Mouse (Mus musculus) ES-E14 (cell line): ENCODE data around the gene Ccndbp1. TPM values are rescaled to one million over a fixed set of nuclear protein-coding genes. Genes with fewer than 3 reads are reported as not detected.

Experiments used
- DNase-seq: peaks from one replicate; pipeline ENCODE4 v3.0.0-alpha.2; 2013; ENCODE audit warnings: low read depth, low spot score
- H3K27ac ChIP-seq: 2 replicates; pipeline ENCODE4 v1.5.1; 2012; ENCODE audit warnings: low read depth, mild to moderate bottlenecking, low read length, moderate library complexity, mixed read lengths; ENCODE audit not compliant: poor library complexity, insufficient read depth, severe bottlenecking
- H3K36me3 ChIP-seq: 2 replicates; pipeline ENCODE4 v1.6.1; 2012; ENCODE audit warnings: mild to moderate bottlenecking, low read length, moderate library complexity, mixed read lengths; ENCODE audit not compliant: control insufficient read depth, poor library complexity, insufficient read depth, severe bottlenecking
- H3K4me1 ChIP-seq, 2 experiments: fragments of 150-350 bp in 1 of 2; sonication (generic) in 1 of 2; 2 replicates each; pipeline ENCODE4 v1.6.1; 2012; ENCODE audit warnings: low read length in 2 of 2, mild to moderate bottlenecking in 1 of 2, mixed read lengths in 1 of 2; ENCODE audit not compliant: control insufficient read depth in 2 of 2, insufficient read depth in 2 of 2, poor library complexity in 1 of 2
- H3K4me3 ChIP-seq, 2 experiments: fragments of 150-350 bp in 1 of 2; sonication (generic) in 1 of 2; 2 replicates each; pipeline ENCODE4 v1.5.1; 2012; ENCODE audit warnings: low read length in 2 of 2, low read depth in 1 of 2, mild to moderate bottlenecking in 1 of 2, mixed read lengths in 1 of 2; ENCODE audit not compliant: insufficient read depth in 1 of 2, poor library complexity in 1 of 2, severe bottlenecking in 1 of 2
- H3K9ac ChIP-seq: 2 replicates; pipeline ENCODE4 v1.6.1; 2012; ENCODE audit warnings: low read depth, mild to moderate bottlenecking, low read length, mixed read lengths; ENCODE audit not compliant: poor library complexity, insufficient read depth, severe bottlenecking
- H3K9me3 ChIP-seq: fragments of 150-350 bp; sonication (generic); 2 replicates; pipeline ENCODE4 v1.6.1; 2012; ENCODE audit warnings: low read depth, mild to moderate bottlenecking, low read length; ENCODE audit not compliant: control insufficient read depth, insufficient read depth
- CHD2 ChIP-seq: IDR thresholded peaks from 2 replicates; pipeline ENCODE4 v1.6.1; 2014; ENCODE audit warnings: mild to moderate bottlenecking, low read depth, low read length, inconsistent platforms
- HCFC1 ChIP-seq: IDR thresholded peaks from 2 replicates; pipeline ENCODE4 v1.6.1; 2012; ENCODE audit warnings: low read length, inconsistent platforms, borderline replicate concordance; ENCODE audit not compliant: insufficient read depth
- MAFK ChIP-seq: IDR thresholded peaks from 2 replicates; pipeline ENCODE4 v1.6.1; 2014; ENCODE audit warnings: mild to moderate bottlenecking, low read depth, low read length, inconsistent platforms; ENCODE audit not compliant: insufficient read depth
- ZC3H11A ChIP-seq: IDR thresholded peaks from 2 replicates; pipeline ENCODE4 v1.6.1; 2012; ENCODE audit warnings: low read depth, mild to moderate bottlenecking, inconsistent platforms, low read length, borderline replicate concordance
- ZNF384 ChIP-seq: IDR thresholded peaks from 2 replicates; pipeline ENCODE4 v1.6.1; 2012; ENCODE audit warnings: low read depth, low read length, inconsistent platforms
- in situ Hi-C, 2 experiments: fragments of 600-800 bp; cut with MboI; formaldehyde crosslinking; loops; one replicate each; pipeline ENCODE4 v1.15.1; 2025; ENCODE audit warnings: low sequenced_read_pairs in 2 of 2, inconsistent platforms in 1 of 2; ENCODE audit not compliant: unreplicated experiment in 2 of 2
- total RNA-seq: library from RNA; depleted of rRNA; stranded (reverse); fragments of 300-350 nt; gene quantifications from 2 replicates; pipeline ENCODE4 v1.2.3, GENCODE M21; 2012; rRNA removed

The Ccndbp1 gene
- total RNA-seq, 1 experiment = 23.0 TPM

DNA sequence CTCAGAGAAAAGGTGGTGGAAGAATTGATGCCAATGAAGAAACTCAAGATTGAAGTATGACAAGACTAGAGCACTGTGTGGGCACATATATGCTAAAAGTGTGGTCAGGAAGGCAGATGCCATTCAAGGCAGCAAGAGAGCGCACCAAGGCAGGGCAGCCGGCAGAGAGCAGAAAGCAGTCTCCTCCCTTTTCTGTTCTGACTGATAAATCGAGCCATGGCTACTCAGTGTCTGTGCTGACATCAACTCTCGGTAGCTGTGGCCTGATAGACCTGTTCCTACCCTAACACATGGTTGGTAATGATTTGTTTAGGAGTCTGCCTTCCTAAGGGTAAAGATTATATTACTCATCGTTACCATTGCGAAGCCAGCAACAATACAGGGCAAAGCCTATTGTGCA is 47.7 kb downstream of the Ccndbp1 start:
- H3K4me3 ChIP-seq = no peak overlapping the region
- no peak for TF ChIP-seq MAFK
- TF ChIP-seq HCFC1 = no peak
- no peaks in the 10 kb centered on the region for H3K4me1 ChIP-seq
- no peak for DNase-seq
- H3K9me3 ChIP-seq = no peaks in the 10 kb centered on the region
- no peak overlapping the region for H3K9ac ChIP-seq
- H3K36me3 ChIP-seq = no peaks in the 10 kb centered on the region
- in situ Hi-C loops = no loop called here
- no peak overlapping the region for H3K27ac ChIP-seq

DNA sequence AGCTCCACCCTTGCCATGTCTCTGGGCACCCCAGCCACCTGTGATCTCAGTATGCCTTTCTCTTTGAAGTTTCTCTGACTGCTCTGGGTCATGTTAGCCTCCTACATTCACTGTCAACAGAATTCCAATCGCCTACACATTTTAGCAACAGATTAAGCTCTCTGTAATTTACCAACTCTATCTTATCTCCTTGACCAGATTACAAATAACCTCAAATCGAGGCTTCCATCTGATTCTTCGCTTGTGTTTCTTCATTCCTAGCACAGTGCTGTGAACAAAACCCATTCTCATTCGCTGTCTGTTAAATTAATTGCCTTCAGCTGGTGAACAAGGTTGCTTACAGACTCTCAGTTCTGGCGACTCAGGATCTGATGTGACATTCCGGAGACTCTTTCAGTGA is 49.8 kb downstream of the Ccndbp1 start:
- Histone ChIP-seq H3K4me3 (no peak overlapping the region), H3K36me3 (no peaks in the 10 kb centered on the region), H3K9me3 (no peaks in the 10 kb centered on the region), H3K27ac (no peak overlapping the region), H3K4me1 (no peaks in the 10 kb centered on the region), H3K9ac (no peak overlapping the region)
- TF ChIP-seq MAFK (no peak), ZNF384 (no peak), HCFC1 (no peak), ZC3H11A (no peak), CHD2 (no peak)
- no peak for DNase-seq
- in situ Hi-C loops = no loop called here

DNA sequence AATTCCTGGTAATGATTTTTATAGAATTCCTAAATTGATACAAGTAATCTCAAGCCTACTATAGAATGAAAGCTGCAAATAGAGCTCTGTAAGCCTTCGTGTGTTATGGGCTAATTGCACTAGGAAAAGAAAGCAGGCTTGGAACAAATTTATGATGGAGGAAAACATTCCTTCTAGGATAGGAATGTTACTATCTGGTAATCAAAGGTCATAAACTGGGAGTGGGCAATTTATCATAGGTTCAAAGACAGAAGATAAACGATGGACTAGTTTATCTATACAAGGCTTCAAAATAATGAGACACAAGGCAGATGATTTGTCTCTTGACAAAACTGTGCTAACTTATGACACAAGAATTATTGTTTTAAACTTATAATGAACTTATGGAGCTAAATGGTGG is 53.1 kb downstream of the Ccndbp1 start:
- Histone ChIP-seq H3K27ac (no peak overlapping the region), H3K9me3 (no peaks in the 10 kb centered on the region), H3K4me1 (no peaks in the 10 kb centered on the region), H3K36me3 (no peaks in the 10 kb centered on the region), H3K4me3 (no peak overlapping the region), H3K9ac (no peak overlapping the region)
- in situ Hi-C loops = no loop called here
- no peak for TF ChIP-seq MAFK
- no peak for TF ChIP-seq ZC3H11A
- TF ChIP-seq CHD2 = no peak
- no peak for TF ChIP-seq HCFC1
- TF ChIP-seq ZNF384 = no peak
- DNase-seq = no peak

Other genes starting within 250 kb of the Ccndbp1 start
- 22.4 and 31.6 TPM in 2 replicates for gene Cdan1, start 158.3 kb upstream of the Ccndbp1 start, total RNA-seq
- gene Ttbk2, start 157.8 kb upstream of the Ccndbp1 start, total RNA-seq = 6.0 TPM in 2 replicates
- gene Ubr1, start 37.7 kb upstream of the Ccndbp1 start, total RNA-seq = 21.5 and 21.9 TPM in 2 replicates
- 3.6 and 5.0 TPM in 2 replicates for gene Tmem62, start 31.4 kb upstream of the Ccndbp1 start, total RNA-seq
- gene Epb42, start 28.7 kb downstream of the Ccndbp1 start, total RNA-seq = not detected in 2 replicates
- not detected in 2 replicates for gene Tgm5, start 77.4 kb downstream of the Ccndbp1 start, total RNA-seq
- gene Tgm7, start 101.4 kb downstream of the Ccndbp1 start, total RNA-seq = not detected in 2 replicates
- 14.8 and 15.0 TPM in 2 replicates for gene Adal, start 132.0 kb downstream of the Ccndbp1 start, total RNA-seq
- gene Lcmt2, start 132.2 kb downstream of the Ccndbp1 start, total RNA-seq = 12.5 and 15.0 TPM in 2 replicates
- gene Tubgcp4, start 162.3 kb downstream of the Ccndbp1 start, total RNA-seq = 38.1 and 45.9 TPM in 2 replicates
- 3.5 and 5.0 TPM in 2 replicates for gene Zscan29, start 162.7 kb downstream of the Ccndbp1 start, total RNA-seq